Mouse (Mus musculus) lung, postnatal 0 days (tissue): Measurements from ENCODE around the gene Teddm3.

Experiments used
- CTCF ChIP-seq: IDR thresholded peaks from 2 replicates; pipeline ENCODE4 v1.5.1; 2016; ENCODE audit warnings: antibody characterized with exemption, mild to moderate bottlenecking
- EP300 ChIP-seq: IDR thresholded peaks from 2 replicates; pipeline ENCODE4 v1.6.1; 2016; ENCODE audit warnings: antibody characterized with exemption, mild to moderate bottlenecking, control low read depth

DNA sequence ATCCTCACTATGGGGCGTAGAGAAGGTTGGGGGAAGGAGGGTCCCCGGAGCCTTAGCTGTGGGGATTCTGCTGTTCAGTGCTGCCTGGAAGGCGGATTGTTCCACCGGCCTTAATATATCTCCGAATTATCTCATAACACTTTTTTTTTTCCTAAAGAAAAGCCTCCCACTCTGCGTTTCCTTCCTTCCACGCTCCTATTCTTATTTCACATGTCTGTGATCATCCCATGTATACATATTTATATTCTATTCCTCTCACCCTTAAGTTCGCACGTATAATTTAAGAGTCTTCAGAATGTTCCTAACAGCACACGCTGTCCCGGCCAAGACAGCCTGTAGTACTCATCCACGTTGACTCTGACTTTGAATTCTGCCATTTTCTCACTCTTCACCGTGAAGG, 14.9 kb upstream of the Teddm3 start:
- no peak for TF ChIP-seq CTCF
- TF ChIP-seq EP300: no peak
